Mouse (Mus musculus) retina, postnatal 1 day (tissue): ENCODE measurements around the gene Lmx1b.

Experiments
- DNase-seq: peaks from one replicate; pipeline ENCODE4 v3.0.0-alpha.2; 2012

Lmx1b gene

GRCm38 (mm10) chr2:33542696-33543428, 97.4 kb downstream of the Lmx1b start:
- DNase-seq = peak; percentile 74

- no peak for DNase-seq
These were observed 114.8 kb downstream of the Lmx1b start for GRCm38 (mm10) chr2:33525274-33526055.

- no peak for DNase-seq
These were observed 124.5 kb downstream of the Lmx1b start for GRCm38 (mm10) chr2:33515856-33516255.

GRCm38 (mm10) chr2:33515431-33515830, 124.9 kb downstream of the Lmx1b start:
- DNase-seq = no peak
